Mouse (Mus musculus): ENCODE measurements around the gene Kcng3. TPM values are rescaled to one million over a fixed set of nuclear protein-coding genes. Genes with fewer than 3 reads are reported as not detected.

Gene Kcng3
- polyA plus RNA-seq, 1 experiment from 2014 or later: not detected

- no peak for ATAC-seq (ENCODE audit: low FRiP score, low TSS enrichment)
- 61% methylated on average over 8 of the region's 8 CpGs for WGBS
Observed at GRCm38 (mm10) chr17:83664761-83665160, 33.1 kb upstream of the Kcng3 start.

GRCm38 (mm10) chr17:83658943-83659342 is 27.2 kb upstream of the Kcng3 start:
- no peaks in the 10 kb centered on the region for H3K36me3 ChIP-seq (ENCODE audit: control insufficient read depth, insufficient read depth, low read length)
- H3K9ac ChIP-seq (ENCODE audit: low read length): no peak overlapping the region
- H3K27me3 ChIP-seq (ENCODE audit: control insufficient read depth, insufficient read depth, low read length): no peaks in the 10 kb centered on the region
- H3K4me3 ChIP-seq (ENCODE audit: low read depth, low read length): no peak overlapping the region
- no peaks in the 10 kb centered on the region for H3K4me1 ChIP-seq (replicated peaks; ENCODE audit: control insufficient read depth, insufficient read depth)
- TF ChIP-seq EP300 (optimal IDR thresholded peaks at IDR 0.05) (no peak), CTCF (IDR thresholded peaks at IDR 0.05; ENCODE audit: low read depth) (no peak)
- 58% methylated on average over 1 of the region's 1 CpGs for WGBS
- no peak overlapping the region for H3K4me2 ChIP-seq (replicated peaks; ENCODE audit: low read depth)
- ATAC-seq (ENCODE audit: low FRiP score, low TSS enrichment) (no peak), DNase-seq (ENCODE audit: low spot score) (no peak)
- no peaks in the 10 kb centered on the region for H3K9me3 ChIP-seq (ENCODE audit: control insufficient read depth, low read length)
- no peak overlapping the region for H3K27ac ChIP-seq (replicated peaks)

More at GRCm38 (mm10) chr17:83664761-83665160, 33.1 kb upstream of the Kcng3 start:
- Histone ChIP-seq H3K36me3 (ENCODE audit: control insufficient read depth, insufficient read depth, low read length) (no peaks in the 10 kb centered on the region), H3K27me3 (ENCODE audit: control insufficient read depth, insufficient read depth, low read length) (no peaks in the 10 kb centered on the region), H3K9ac (ENCODE audit: low read length) (no peak overlapping the region), H3K27ac (replicated peaks) (no peak overlapping the region), H3K4me3 (ENCODE audit: low read depth, low read length) (no peak overlapping the region), H3K4me2 (replicated peaks; ENCODE audit: low read depth) (no peak overlapping the region), H3K9me3 (ENCODE audit: control insufficient read depth, low read length) (no peaks in the 10 kb centered on the region), H3K4me1 (replicated peaks; ENCODE audit: control insufficient read depth, insufficient read depth) (no peaks in the 10 kb centered on the region)
- DNase-seq (ENCODE audit: low spot score): no peak
- TF ChIP-seq EP300 (optimal IDR thresholded peaks at IDR 0.05): no peak
- TF ChIP-seq CTCF (IDR thresholded peaks at IDR 0.05; ENCODE audit: low read depth): no peak

GRCm38 (mm10) chr17:83657375-83657774 is 25.7 kb upstream of the Kcng3 start:
- TF ChIP-seq EP300 (optimal IDR thresholded peaks at IDR 0.05): no peak
- no peak for TF ChIP-seq CTCF (IDR thresholded peaks at IDR 0.05; ENCODE audit: low read depth)
- ATAC-seq (ENCODE audit: low FRiP score, low TSS enrichment) (no peak), DNase-seq (ENCODE audit: low spot score) (no peak)
- 85% methylated on average over 9 of the region's 9 CpGs for WGBS
- Histone ChIP-seq H3K4me3 (ENCODE audit: low read depth, low read length) (no peak overlapping the region), H3K27me3 (ENCODE audit: control insufficient read depth, insufficient read depth, low read length) (no peaks in the 10 kb centered on the region), H3K27ac (replicated peaks) (no peak overlapping the region), H3K9me3 (ENCODE audit: control insufficient read depth, low read length) (no peaks in the 10 kb centered on the region), H3K9ac (ENCODE audit: low read length) (no peak overlapping the region), H3K4me1 (replicated peaks; ENCODE audit: control insufficient read depth, insufficient read depth) (no peaks in the 10 kb centered on the region), H3K4me2 (replicated peaks; ENCODE audit: low read depth) (no peak overlapping the region), H3K36me3 (ENCODE audit: control insufficient read depth, insufficient read depth, low read length) (no peaks in the 10 kb centered on the region)

- Histone ChIP-seq H3K9me3 (ENCODE audit: control insufficient read depth, low read length) (no peaks in the 10 kb centered on the region), H3K4me1 (replicated peaks; ENCODE audit: control insufficient read depth, insufficient read depth) (no peaks in the 10 kb centered on the region), H3K4me2 (replicated peaks; ENCODE audit: low read depth) (no peak overlapping the region), H3K9ac (ENCODE audit: low read length) (no peak overlapping the region), H3K27me3 (ENCODE audit: control insufficient read depth, insufficient read depth, low read length) (no peaks in the 10 kb centered on the region), H3K27ac (replicated peaks) (no peak overlapping the region), H3K4me3 (ENCODE audit: low read depth, low read length) (no peak overlapping the region), H3K36me3 (ENCODE audit: control insufficient read depth, insufficient read depth, low read length) (no peaks in the 10 kb centered on the region)
- TF ChIP-seq EP300 (optimal IDR thresholded peaks at IDR 0.05) (no peak), CTCF (IDR thresholded peaks at IDR 0.05; ENCODE audit: low read depth) (no peak)
- no peak for DNase-seq (ENCODE audit: low spot score)
- no peak for ATAC-seq (ENCODE audit: low FRiP score, low TSS enrichment)
- whole genome bisulfite sequencing: 80% methylated on average over 3 of the region's 3 CpGs
Observed at GRCm38 (mm10) chr17:83655732-83656131, 24.0 kb upstream of the Kcng3 start.

GRCm38 (mm10) chr17:83654651-83655136 is 23.0 kb upstream of the Kcng3 start:
- H3K4me2 ChIP-seq (replicated peaks; ENCODE audit: low read depth): no peak overlapping the region
- H3K27me3 ChIP-seq (ENCODE audit: control insufficient read depth, insufficient read depth, low read length): no peaks in the 10 kb centered on the region
- TF ChIP-seq CTCF (IDR thresholded peaks at IDR 0.05; ENCODE audit: low read depth) (no peak), EP300 (optimal IDR thresholded peaks at IDR 0.05) (no peak)
- no peaks in the 10 kb centered on the region for H3K9me3 ChIP-seq (ENCODE audit: control insufficient read depth, low read length)
- H3K27ac ChIP-seq (replicated peaks): no peak overlapping the region
- H3K36me3 ChIP-seq (ENCODE audit: control insufficient read depth, insufficient read depth, low read length): no peaks in the 10 kb centered on the region
- no peak overlapping the region for H3K9ac ChIP-seq (ENCODE audit: low read length)
- DNase-seq (ENCODE audit: low spot score): no peak
- no peak overlapping the region for H3K4me3 ChIP-seq (ENCODE audit: low read depth, low read length)
- no peak for ATAC-seq (ENCODE audit: low FRiP score, low TSS enrichment)
- no peaks in the 10 kb centered on the region for H3K4me1 ChIP-seq (replicated peaks; ENCODE audit: control insufficient read depth, insufficient read depth)
- WGBS: 62% methylated on average over 13 of the region's 13 CpGs

- Histone ChIP-seq H3K27me3 (ENCODE audit: control insufficient read depth, insufficient read depth, low read length) (no peaks in the 10 kb centered on the region), H3K4me2 (replicated peaks; ENCODE audit: low read depth) (no peak overlapping the region), H3K4me1 (replicated peaks; ENCODE audit: control insufficient read depth, insufficient read depth) (no peaks in the 10 kb centered on the region), H3K9me3 (ENCODE audit: control insufficient read depth, low read length) (no peaks in the 10 kb centered on the region), H3K36me3 (ENCODE audit: control insufficient read depth, insufficient read depth, low read length) (no peaks in the 10 kb centered on the region), H3K4me3 (ENCODE audit: low read depth, low read length) (no peak overlapping the region), H3K27ac (replicated peaks) (no peak overlapping the region), H3K9ac (ENCODE audit: low read length) (no peak overlapping the region)
- DNase-seq (ENCODE audit: low spot score) (no peak), ATAC-seq (ENCODE audit: low FRiP score, low TSS enrichment) (no peak)
- TF ChIP-seq EP300 (optimal IDR thresholded peaks at IDR 0.05): no peak
- TF ChIP-seq CTCF (IDR thresholded peaks at IDR 0.05; ENCODE audit: low read depth): no peak
- WGBS: 94% methylated on average over 3 of the region's 3 CpGs
Observed at GRCm38 (mm10) chr17:83653635-83654034, 21.9 kb upstream of the Kcng3 start.
